Mouse (Mus musculus): Measurements from ENCODE around the gene Psph.

- TF ChIP-seq CTCF (IDR thresholded peaks at IDR 0.05; ENCODE audit: borderline replicate concordance, extremely low read depth, insufficient read depth, insufficient read length): peak; percentile 51; the same call in 1 of the 2 replicates
- no peak for TF ChIP-seq POLR2A (IDR thresholded peaks at IDR 0.05; ENCODE audit: borderline replicate concordance, extremely low read depth, insufficient read depth, insufficient read length, poor library complexity, severe bottlenecking)
These were observed 5.0 kb downstream of the Psph start for GRCm38 (mm10) chr5:129782211-129782610.
